Mouse (Mus musculus) C2C12 (cell line): Measurements from ENCODE around the gene Kcnj10. TPM values are rescaled to one million over a fixed set of nuclear protein-coding genes. Genes with fewer than 3 reads are reported as not detected.

Experiments used
- H3K27me3 ChIP-seq: one replicate; pipeline ENCODE4 v1.6.1; 2011; ENCODE audit not compliant: control insufficient read depth, insufficient read depth, insufficient read length
- H3K36me3 ChIP-seq: one replicate; pipeline ENCODE4 v1.6.1; 2011; ENCODE audit not compliant: control insufficient read depth, insufficient read depth
- H3K4me3 ChIP-seq: one replicate; pipeline ENCODE4 v1.5.1; 2011; ENCODE audit warnings: mild to moderate bottlenecking, control low read depth; ENCODE audit not compliant: poor library complexity, insufficient read depth, severe bottlenecking
- H3K79me2 ChIP-seq: one replicate; pipeline ENCODE4 v1.6.1; 2011; ENCODE audit not compliant: control insufficient read depth, insufficient read depth
- H3K79me3 ChIP-seq: one replicate; pipeline ENCODE4 v1.6.1; 2011; ENCODE audit warnings: low read depth, control low read depth
- H3ac ChIP-seq: one replicate; pipeline ENCODE3; 2011; ENCODE audit warnings: low read depth; ENCODE audit not compliant: control insufficient read depth, insufficient read length
- CEBPB ChIP-seq: IDR thresholded peaks from one replicate; pipeline ENCODE4 v1.6.1; 2011; ENCODE audit warnings: low read depth, mild to moderate bottlenecking, control low read depth, moderate library complexity
- CTCF ChIP-seq: IDR thresholded peaks from one replicate; pipeline ENCODE4 v1.5.1; 2011; ENCODE audit not compliant: control insufficient read depth, insufficient read depth, insufficient read length
- FOSL1 ChIP-seq: IDR thresholded peaks from one replicate; pipeline ENCODE4 v1.8.0; 2011; ENCODE audit warnings: mild to moderate bottlenecking, low read length; ENCODE audit not compliant: poor library complexity, insufficient read depth, severe bottlenecking
- MAX ChIP-seq: IDR thresholded peaks from one replicate; pipeline ENCODE4 v1.6.1; 2011; ENCODE audit warnings: mild to moderate bottlenecking, control low read depth
- MYOD1 ChIP-seq: IDR thresholded peaks from one replicate; pipeline ENCODE4 v1.6.1; 2011; ENCODE audit warnings: low read depth; ENCODE audit not compliant: control insufficient read depth, insufficient read length
- MYOG ChIP-seq: IDR thresholded peaks from one replicate; pipeline ENCODE4 v1.6.1; 2011; ENCODE audit not compliant: control insufficient read depth, insufficient read length; ENCODE audit errors: extremely low read depth
- USF1 ChIP-seq: IDR thresholded peaks from one replicate; pipeline ENCODE4 v1.6.1; 2011; ENCODE audit warnings: low read depth, mild to moderate bottlenecking, control low read depth, moderate library complexity
- long read RNA-seq, 2 experiments: library from polyadenylated mRNA; unstranded; transcript quantifications; one replicate each; pipeline ENCODE4 v2.0.0; 2019 to 2020
- polyA plus RNA-seq: library from polyadenylated mRNA; unstranded; fragments of >200 nt; fragmentation: generic; extraction: Trizol; gene quantifications from one replicate; pipeline ENCODE4 v1.2.1, GENCODE M21; 2012; ENCODE audit warnings: missing spikeins

Kcnj10 gene
- polyA plus RNA-seq, result not detected
- long read RNA-seq, experiment 1, result 0 reads
- long read RNA-seq, experiment 2, result 0 reads

- H3K27me3 ChIP-seq, result peaks cover 56% of the 10 kb centered on the region
- no peak for TF ChIP-seq MYOG
- no peak for TF ChIP-seq MYOD1
- no peak for TF ChIP-seq USF1
- no peak for TF ChIP-seq CTCF
- no peak for TF ChIP-seq MAX
- no peak for TF ChIP-seq CEBPB
- TF ChIP-seq FOSL1, result no peak
- H3K79me2 ChIP-seq, result no peaks in the 10 kb centered on the region
- H3K4me3 ChIP-seq, result no peak within 1 kb of the TSS
- H3K79me3 ChIP-seq, result no peaks in the 10 kb centered on the region
- no peak within 1 kb of the TSS for H3ac ChIP-seq
- no peaks in the 10 kb centered on the region for H3K36me3 ChIP-seq
These were observed at the start of gene Kcnj10 for GRCm38 (mm10) chr1:172340729-172341321. Kcnj10 (plus strand) TSS chr1:172341210.

GRCm38 (mm10) chr1:172292880-172293279, 48.1 kb upstream of the Kcnj10 start:
- no peaks in the 10 kb centered on the region for H3K27me3 ChIP-seq
- H3K4me3 ChIP-seq, result no peak overlapping the region
- TF ChIP-seq MYOG (no peak), CEBPB (no peak), USF1 (no peak), MAX (no peak), MYOD1 (no peak), FOSL1 (no peak), CTCF (no peak)
- no peaks in the 10 kb centered on the region for H3K79me3 ChIP-seq
- H3K79me2 ChIP-seq, result no peaks in the 10 kb centered on the region
- H3ac ChIP-seq, result no peak overlapping the region
- H3K36me3 ChIP-seq, result no peaks in the 10 kb centered on the region

- Histone ChIP-seq H3K36me3 (no peaks in the 10 kb centered on the region), H3K79me2 (no peaks in the 10 kb centered on the region), H3ac (no peak overlapping the region), H3K4me3 (no peak overlapping the region), H3K79me3 (no peaks in the 10 kb centered on the region), H3K27me3 (no peaks in the 10 kb centered on the region)
- no peak for TF ChIP-seq USF1
- TF ChIP-seq MYOD1, result no peak
- no peak for TF ChIP-seq CEBPB
- no peak for TF ChIP-seq FOSL1
- no peak for TF ChIP-seq CTCF
- no peak for TF ChIP-seq MYOG
- no peak for TF ChIP-seq MAX
These were observed 47.6 kb upstream of the Kcnj10 start for GRCm38 (mm10) chr1:172293449-172293848.

GRCm38 (mm10) chr1:172295751-172296197, 45.2 kb upstream of the Kcnj10 start:
- Histone ChIP-seq H3K27me3 (no peaks in the 10 kb centered on the region), H3ac (no peak overlapping the region), H3K79me3 (no peaks in the 10 kb centered on the region), H3K36me3 (no peaks in the 10 kb centered on the region), H3K79me2 (no peaks in the 10 kb centered on the region), H3K4me3 (no peak overlapping the region)
- TF ChIP-seq USF1, result no peak
- TF ChIP-seq MYOG, result no peak
- no peak for TF ChIP-seq CEBPB
- no peak for TF ChIP-seq FOSL1
- TF ChIP-seq CTCF, result no peak
- no peak for TF ChIP-seq MAX
- TF ChIP-seq MYOD1, result no peak

GRCm38 (mm10) chr1:172296816-172297510, 44.0 kb upstream of the Kcnj10 start:
- Histone ChIP-seq H3K79me3 (no peaks in the 10 kb centered on the region), H3ac (no peak overlapping the region), H3K79me2 (no peaks in the 10 kb centered on the region), H3K27me3 (no peaks in the 10 kb centered on the region), H3K36me3 (no peaks in the 10 kb centered on the region), H3K4me3 (no peak overlapping the region)
- TF ChIP-seq MYOD1 (no peak), CEBPB (no peak), CTCF (no peak), MAX (no peak), FOSL1 (no peak), MYOG (no peak), USF1 (no peak)
